Mouse (Mus musculus) neural tube, embryonic 13.5 days (tissue): ENCODE measurements around the gene Ubap1. TPM values are rescaled to one million over a fixed set of nuclear protein-coding genes. Genes with fewer than 3 reads are reported as not detected.

Experiments used
- ATAC-seq: fragments of 200-750 bp; cut with Nextera tagmentation; 2 replicates; pipeline ENCODE4 v1.8.0; 2017; ENCODE audit warnings: low read depth, mild to moderate bottlenecking, moderate TSS enrichment, moderate library complexity
- H3K27ac ChIP-seq: fragments of 300-500 bp; sonication (generic); replicated peaks from 2 replicates; pipeline ENCODE4 v1.5.1; 2015; ENCODE audit warnings: moderate library complexity, mild to moderate bottlenecking, inconsistent platforms
- H3K27me3 ChIP-seq: fragments of 300-500 bp; sonication (generic); 2 replicates; pipeline ENCODE4 v1.6.1; 2015; ENCODE audit warnings: mild to moderate bottlenecking, inconsistent platforms
- H3K36me3 ChIP-seq: fragments of 300-500 bp; sonication (generic); 2 replicates; pipeline ENCODE4 v1.6.1; 2015; ENCODE audit warnings: mild to moderate bottlenecking, inconsistent platforms
- H3K4me1 ChIP-seq: fragments of 300-500 bp; sonication (generic); replicated peaks from 2 replicates; pipeline ENCODE4 v1.6.1; 2015; ENCODE audit warnings: inconsistent platforms
- H3K4me2 ChIP-seq: fragments of 300-500 bp; sonication (generic); 2 replicates; pipeline ENCODE4 v1.6.1; 2015; ENCODE audit warnings: inconsistent platforms, mild to moderate bottlenecking, moderate library complexity
- H3K4me3 ChIP-seq: fragments of 300-500 bp; sonication (generic); 2 replicates; pipeline ENCODE4 v1.5.1; 2015; ENCODE audit warnings: mild to moderate bottlenecking, inconsistent platforms
- H3K9ac ChIP-seq: fragments of 300-500 bp; sonication (generic); 2 replicates; pipeline ENCODE4 v1.6.1; 2015; ENCODE audit warnings: moderate library complexity, mild to moderate bottlenecking, inconsistent platforms
- H3K9me3 ChIP-seq: fragments of 300-500 bp; sonication (generic); 2 replicates; pipeline ENCODE4 v1.6.1; 2016; ENCODE audit warnings: inconsistent platforms
- WGBS: fragments of 180-500 bp; shearing (Covaris S2); methylation state at CpG from one replicate; pipeline ENCODE4 v1.1.7; 2015; 5-methylcytosine and 5-hydroxymethylcytosine counted together
- polyA plus RNA-seq: library from polyadenylated mRNA; unstranded; fragments of >200 nt; fragmentation: Nextera tagmentation; extraction: Ambion mirVana; gene quantifications from 2 replicates; pipeline ENCODE4 v1.2.1, GENCODE M21; 2015

The Ubap1 gene
- 72.6 and 85.5 TPM in 2 replicates for polyA plus RNA-seq

DNA sequence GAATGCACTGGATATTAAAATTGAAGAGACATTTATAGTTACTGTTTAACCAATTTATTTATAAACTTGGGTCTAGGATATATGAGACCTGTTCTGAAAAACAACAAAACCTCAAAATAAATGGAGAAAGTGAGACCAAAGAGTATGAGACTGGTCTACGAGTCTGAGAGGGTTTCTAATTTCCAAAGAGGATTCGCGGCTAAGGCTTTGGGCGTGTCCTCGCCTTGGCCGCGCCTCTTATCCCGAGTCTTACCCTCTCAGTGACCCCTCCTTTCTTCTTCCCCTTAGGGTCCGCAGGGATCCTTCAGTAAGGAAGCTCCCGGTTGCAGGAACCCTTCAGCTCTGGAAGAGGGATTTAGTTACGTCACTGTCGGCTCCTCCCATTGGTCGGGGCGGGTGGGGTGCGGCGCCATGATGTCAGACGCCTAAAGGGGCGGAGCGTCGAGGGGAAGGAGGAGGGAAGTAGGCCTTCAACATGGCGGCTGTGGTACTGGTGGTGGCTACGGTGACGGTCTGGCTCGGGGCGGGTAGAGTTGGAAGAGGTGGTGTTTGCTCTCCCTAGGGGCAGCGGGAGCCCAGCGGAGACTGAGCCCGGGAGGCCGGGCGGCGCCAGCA is at the start of gene Ubap1:
Ubap1 (plus strand) TSS at position 413 of the 615 bp plus-strand sequence.
- Histone ChIP-seq H3K9ac (peak within 1 kb of the TSS; percentile 87), H3K27ac (peak within 1 kb of the TSS; percentile 97), H3K9me3 (no peaks in the 10 kb centered on the region), H3K36me3 (peaks cover 14% of the 10 kb centered on the region), H3K4me3 (peak within 1 kb of the TSS; percentile 67), H3K4me1 (peaks cover 16% of the 10 kb centered on the region), H3K27me3 (no peaks in the 10 kb centered on the region), H3K4me2 (peak within 1 kb of the TSS; percentile 76)
- WGBS: under 1% methylated on average over 31 of the region's 31 CpGs
- ATAC-seq: peak; percentile 98

DNA sequence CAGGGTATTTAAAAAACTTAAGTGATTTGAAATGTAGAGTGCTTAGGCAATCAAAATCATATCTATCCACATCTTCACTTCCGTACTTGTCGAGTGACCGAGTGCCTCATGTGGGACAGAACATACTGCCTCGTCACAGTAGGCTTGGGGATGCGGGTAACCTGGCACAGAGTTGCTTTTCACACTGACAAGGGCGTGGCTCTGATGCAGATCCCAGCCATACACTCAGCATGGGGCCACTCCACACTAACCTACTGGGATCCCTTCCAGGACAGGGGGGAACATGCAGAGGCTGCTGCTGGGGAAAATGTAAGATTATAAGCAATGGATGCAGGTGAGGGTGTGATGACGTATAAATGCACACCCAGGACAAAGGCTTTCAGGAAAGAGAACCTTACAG is 45.1 kb upstream of the Ubap1 start:
- WGBS: 91% methylated on average over 7 of the region's 7 CpGs
- Histone ChIP-seq H3K27me3 (no peaks in the 10 kb centered on the region), H3K27ac (no peak overlapping the region), H3K4me3 (no peak overlapping the region), H3K4me2 (no peak overlapping the region), H3K9me3 (no peaks in the 10 kb centered on the region), H3K9ac (no peak overlapping the region), H3K36me3 (peaks cover 71% of the 10 kb centered on the region), H3K4me1 (no peaks in the 10 kb centered on the region)
- no peak for ATAC-seq

DNA sequence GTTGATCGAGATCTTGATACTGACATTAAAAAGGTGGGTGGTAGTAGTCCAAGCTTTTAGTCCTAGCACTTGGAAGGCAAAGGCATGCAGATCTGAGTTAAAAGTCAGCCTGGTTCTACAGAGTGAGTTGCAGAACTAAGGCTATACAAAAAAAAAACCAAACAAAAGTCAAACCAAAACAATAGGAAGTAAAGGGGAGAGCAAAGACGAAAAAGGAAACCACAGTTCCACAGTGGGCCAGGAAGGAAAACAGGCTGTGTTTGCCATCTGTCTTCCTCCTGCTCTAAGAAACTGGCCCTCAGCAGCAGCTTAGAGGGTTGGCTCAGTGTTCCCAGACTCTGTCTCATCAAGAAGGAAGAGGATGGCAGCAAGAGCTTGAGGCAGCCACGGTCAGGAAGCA is 44.5 kb upstream of the Ubap1 start:
- peaks cover 70% of the 10 kb centered on the region for H3K36me3 ChIP-seq
- no peak overlapping the region for H3K9ac ChIP-seq
- no peaks in the 10 kb centered on the region for H3K27me3 ChIP-seq
- ATAC-seq: no peak
- no peak overlapping the region for H3K4me3 ChIP-seq
- WGBS: 75% methylated on average over 3 of the region's 3 CpGs
- H3K4me2 ChIP-seq: no peak overlapping the region
- H3K9me3 ChIP-seq: no peaks in the 10 kb centered on the region
- no peaks in the 10 kb centered on the region for H3K4me1 ChIP-seq
- H3K27ac ChIP-seq: no peak overlapping the region

DNA sequence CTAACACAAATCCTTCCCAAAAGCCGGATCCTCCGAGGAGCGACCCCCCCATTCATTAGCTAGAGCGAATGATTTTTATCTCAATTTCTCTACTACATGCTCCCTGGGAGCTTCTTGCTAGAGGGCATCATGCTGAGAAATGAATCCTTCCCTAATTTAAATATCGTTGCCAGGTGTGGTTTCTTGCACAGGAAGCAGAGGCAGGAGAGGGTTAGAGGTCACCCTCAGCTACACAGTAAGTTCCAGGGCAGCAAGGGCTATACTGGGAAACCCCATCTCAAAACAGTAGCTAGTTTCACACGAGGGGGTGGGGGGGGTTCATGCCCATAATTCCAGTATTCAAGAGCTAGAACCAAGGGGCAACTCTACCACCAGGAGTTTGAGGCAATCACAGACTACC is 41.4 kb upstream of the Ubap1 start:
- Histone ChIP-seq H3K27ac (no peak overlapping the region), H3K4me3 (no peak overlapping the region), H3K9ac (no peak overlapping the region), H3K4me2 (no peak overlapping the region), H3K36me3 (peaks cover 66% of the 10 kb centered on the region), H3K4me1 (peaks cover 15% of the 10 kb centered on the region), H3K9me3 (no peaks in the 10 kb centered on the region), H3K27me3 (no peaks in the 10 kb centered on the region)
- ATAC-seq: no peak
- 86% methylated on average over 6 of the region's 6 CpGs for WGBS

DNA sequence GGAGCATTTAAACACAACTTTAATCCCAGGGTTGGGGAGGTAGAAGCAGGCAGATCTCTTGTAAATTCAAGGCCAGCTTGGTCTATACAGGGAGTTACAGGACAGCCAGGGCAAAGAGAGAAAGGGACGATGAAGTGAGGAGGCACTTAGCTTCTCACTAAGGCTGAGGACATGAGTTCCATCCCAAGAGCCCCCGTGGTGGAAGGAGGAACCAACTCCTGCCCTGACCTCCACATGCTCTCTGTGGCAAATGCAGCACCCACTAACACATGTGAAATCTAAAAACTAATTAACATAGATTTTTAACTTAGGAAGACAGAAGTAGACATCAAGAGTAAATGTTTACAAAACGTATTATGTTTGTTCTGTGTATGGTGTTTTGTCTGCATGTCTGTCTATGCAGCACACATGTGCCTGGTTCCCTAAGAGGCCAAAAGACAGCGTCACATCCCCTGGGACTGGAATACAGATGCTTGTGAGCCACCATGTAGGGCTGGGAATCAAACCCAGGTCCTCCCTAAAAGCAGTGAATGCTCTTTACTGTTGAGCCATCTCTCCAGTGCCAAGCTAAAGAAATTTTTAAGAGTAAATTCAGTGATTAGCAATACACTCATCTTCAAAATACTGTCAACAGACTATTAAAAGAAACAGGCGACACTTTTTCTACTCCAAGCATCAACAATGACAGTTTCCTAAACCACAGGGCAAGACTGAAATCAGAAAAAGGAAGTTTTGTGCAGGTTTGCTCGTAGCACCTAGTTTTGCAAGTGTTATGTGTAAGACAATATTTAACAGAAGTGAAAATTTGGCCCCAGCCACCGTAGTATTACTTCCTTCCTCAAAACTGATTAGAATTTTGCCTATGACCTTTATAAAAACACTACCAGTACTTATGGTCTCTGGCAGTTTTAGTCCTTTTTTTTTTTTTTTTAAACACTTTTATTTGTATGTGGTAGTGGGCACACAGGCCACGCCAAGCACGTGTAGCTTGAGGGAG is 37.9 kb upstream of the Ubap1 start:
- Histone ChIP-seq H3K4me3 (no peak overlapping the region), H3K9ac (no peak overlapping the region), H3K27me3 (no peaks in the 10 kb centered on the region), H3K9me3 (no peaks in the 10 kb centered on the region), H3K4me2 (no peak overlapping the region), H3K4me1 (peaks cover 36% of the 10 kb centered on the region), H3K27ac (no peak overlapping the region), H3K36me3 (peaks cover 49% of the 10 kb centered on the region)
- 93% methylated on average over 9 of the region's 9 CpGs for WGBS
- no peak for ATAC-seq

DNA sequence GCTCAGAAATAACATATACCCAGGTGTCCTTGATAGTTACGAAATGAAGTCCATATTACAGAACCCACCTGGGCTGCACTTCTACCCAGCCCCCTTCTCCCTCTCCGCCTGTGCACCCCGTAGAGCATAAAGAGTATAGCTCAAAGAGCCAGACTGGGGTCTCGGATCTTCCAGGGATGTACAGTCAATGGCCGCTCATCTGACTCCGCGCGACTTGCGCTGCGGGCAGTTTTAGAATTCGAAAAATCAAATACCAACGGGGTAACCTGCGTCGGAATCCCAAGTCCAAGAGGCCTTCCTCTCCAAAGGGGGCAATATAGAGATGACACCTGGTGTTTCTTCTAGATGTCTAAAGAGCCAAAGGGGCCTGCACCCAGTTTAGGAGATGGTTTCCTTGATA is 35.1 kb upstream of the Ubap1 start:
- Histone ChIP-seq H3K27ac (peak overlapping the region; percentile 94), H3K9me3 (no peaks in the 10 kb centered on the region), H3K36me3 (peaks cover 32% of the 10 kb centered on the region), H3K4me1 (peaks cover 36% of the 10 kb centered on the region), H3K27me3 (no peaks in the 10 kb centered on the region), H3K4me3 (peak overlapping the region; percentile 85), H3K9ac (peak overlapping the region; percentile 95), H3K4me2 (peak overlapping the region; percentile 97)
- ATAC-seq: peak; percentile 21; the same call in 1 of the 2 replicates
- WGBS: 19% methylated on average over 14 of the region's 14 CpGs

DNA sequence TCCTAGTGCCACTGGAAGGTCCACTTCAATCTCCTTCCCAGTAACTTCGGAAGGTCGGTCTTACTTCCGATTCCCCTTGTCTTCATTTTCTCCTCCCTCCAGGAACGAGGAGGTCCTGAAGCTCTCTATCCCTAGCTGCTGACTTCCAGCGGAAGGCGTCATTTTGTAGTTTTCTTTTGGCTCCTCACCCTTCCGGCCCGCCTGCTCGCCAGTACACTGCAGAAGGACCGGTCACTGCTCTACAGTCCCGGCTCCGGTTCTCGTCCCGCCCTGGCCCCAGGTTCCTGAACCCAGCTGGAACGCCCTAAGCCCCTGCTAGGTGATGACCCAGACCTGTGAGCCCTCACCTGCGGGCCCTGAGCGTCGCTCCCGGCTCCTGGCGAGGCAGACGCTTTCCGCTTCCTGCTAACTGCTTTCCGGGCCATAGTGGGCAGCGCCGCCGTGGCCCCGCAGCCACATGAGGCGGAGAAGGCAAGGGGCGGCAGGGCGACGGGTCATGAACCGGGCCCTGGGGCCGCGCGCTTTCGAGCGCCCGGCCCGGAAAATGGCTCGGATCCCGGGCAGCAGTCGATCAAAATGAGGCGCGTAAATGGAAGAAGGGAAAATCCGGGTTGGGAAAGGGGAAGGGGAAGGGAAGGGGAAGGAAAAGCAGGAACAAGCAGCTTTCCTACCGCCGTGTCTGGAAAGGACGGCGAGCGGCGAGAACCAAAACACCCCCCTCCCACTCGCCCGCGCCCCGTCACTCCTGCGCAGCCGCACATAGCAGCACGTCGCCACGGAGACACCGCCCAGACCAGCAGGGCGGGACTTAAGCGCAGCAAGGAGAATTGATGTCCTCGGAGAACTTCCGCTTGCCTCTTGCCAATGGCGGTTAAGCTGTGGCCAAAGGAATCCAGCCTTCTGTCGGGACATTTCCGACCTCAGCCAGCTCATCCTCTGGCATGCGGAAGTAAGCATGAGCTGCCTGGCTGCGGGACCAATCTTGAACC is 34.4 kb upstream of the Ubap1 start, which contains the start of gene Dcaf12:
Dcaf12 (minus strand) TSS at position 749 of the 989 bp plus-strand sequence.
- H3K4me2 ChIP-seq: peak within 1 kb of the TSS; percentile 97
- peak within 1 kb of the TSS; percentile 94 for H3K27ac ChIP-seq
- H3K9ac ChIP-seq: peak within 1 kb of the TSS; percentile 95
- peak within 1 kb of the TSS; percentile 85 for H3K4me3 ChIP-seq
- H3K9me3 ChIP-seq: no peaks in the 10 kb centered on the region
- ATAC-seq: peak; percentile 97
- under 1% methylated on average over 70 of the region's 70 CpGs for WGBS
- H3K36me3 ChIP-seq: peaks cover 26% of the 10 kb centered on the region
- H3K4me1 ChIP-seq: peaks cover 36% of the 10 kb centered on the region
- H3K27me3 ChIP-seq: no peaks in the 10 kb centered on the region

DNA sequence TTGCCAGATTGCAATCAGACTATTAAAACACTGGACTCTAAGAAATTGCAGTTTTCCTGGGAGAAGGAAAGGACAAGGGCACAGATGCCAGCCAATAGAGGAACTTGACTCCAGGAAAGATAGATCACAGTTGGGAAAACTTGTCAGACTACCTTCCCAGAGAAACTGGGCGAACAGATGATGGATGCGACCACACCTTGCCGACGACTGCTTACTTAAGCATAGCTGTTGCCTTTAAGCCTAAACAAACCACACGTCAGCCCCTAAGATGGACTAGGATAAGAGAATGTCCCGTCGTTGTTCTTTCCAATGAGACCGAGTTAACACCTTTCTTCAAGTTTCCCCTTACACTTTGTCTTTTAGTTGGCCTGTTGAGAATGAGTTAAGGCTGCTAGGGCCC is 33.6 kb upstream of the Ubap1 start:
- peak overlapping the region; percentile 97 for H3K4me2 ChIP-seq
- no peaks in the 10 kb centered on the region for H3K9me3 ChIP-seq
- no peak; the same call in none of the 2 replicates for ATAC-seq
- peak overlapping the region; percentile 71 for H3K9ac ChIP-seq
- 60% methylated on average over 8 of the region's 8 CpGs for WGBS
- peak overlapping the region; percentile 94 for H3K27ac ChIP-seq
- H3K36me3 ChIP-seq: peaks cover 18% of the 10 kb centered on the region
- no peaks in the 10 kb centered on the region for H3K27me3 ChIP-seq
- H3K4me1 ChIP-seq: peaks cover 36% of the 10 kb centered on the region
- H3K4me3 ChIP-seq: peak overlapping the region; percentile 85

DNA sequence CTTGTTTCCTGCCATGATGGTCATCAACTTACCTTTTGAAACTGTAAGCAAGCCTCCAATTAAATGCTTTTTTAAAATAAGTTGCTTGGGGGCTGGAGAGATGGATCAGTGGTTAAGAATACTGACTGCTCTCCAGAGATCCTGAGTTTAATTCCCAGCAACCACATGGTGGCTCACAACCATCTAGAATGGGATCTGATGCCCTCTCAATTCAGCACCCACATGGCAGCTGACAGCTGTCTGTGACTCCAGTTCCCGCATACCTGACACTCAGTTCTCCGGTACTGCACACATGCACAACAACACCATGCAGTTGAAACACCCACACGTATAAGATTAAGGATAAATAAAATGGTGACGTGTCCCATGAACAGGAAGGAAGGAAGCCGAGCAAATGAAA is 30.5 kb upstream of the Ubap1 start:
- 88% methylated on average over 5 of the region's 5 CpGs for WGBS
- peaks cover 13% of the 10 kb centered on the region for H3K4me1 ChIP-seq
- ATAC-seq: no peak

DNA sequence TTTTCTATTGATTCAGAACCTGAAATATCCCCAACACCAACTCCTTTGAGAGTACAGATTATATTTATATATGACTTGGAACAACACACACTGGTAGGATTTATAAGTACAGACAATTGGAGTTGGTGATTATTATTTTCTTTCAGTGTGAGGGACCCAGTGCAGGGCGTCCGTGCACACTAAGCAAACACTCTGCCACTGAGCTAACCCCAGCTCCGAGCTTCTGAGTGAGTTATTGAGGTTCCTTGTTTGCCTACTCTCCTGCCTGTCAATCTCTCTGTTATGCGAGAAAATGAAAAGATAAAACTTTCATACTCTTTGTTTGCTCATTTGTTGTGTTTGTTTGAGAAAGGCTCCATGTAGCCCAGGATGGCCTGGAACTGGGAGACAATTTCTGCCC is 27.8 kb upstream of the Ubap1 start:
- 75% methylated on average over 4 of the region's 4 CpGs for WGBS
- Histone ChIP-seq H3K36me3 (no peaks in the 10 kb centered on the region), H3K9me3 (no peaks in the 10 kb centered on the region), H3K4me2 (no peak overlapping the region), H3K4me1 (no peaks in the 10 kb centered on the region), H3K27me3 (no peaks in the 10 kb centered on the region), H3K4me3 (no peak overlapping the region), H3K27ac (no peak overlapping the region), H3K9ac (no peak overlapping the region)
- no peak for ATAC-seq

More for the DNA sequence above, 30.5 kb upstream of the Ubap1 start:
- Histone ChIP-seq H3K9ac (no peak overlapping the region), H3K9me3 (no peaks in the 10 kb centered on the region), H3K4me3 (no peak overlapping the region), H3K4me2 (no peak overlapping the region), H3K36me3 (no peaks in the 10 kb centered on the region), H3K27me3 (no peaks in the 10 kb centered on the region), H3K27ac (no peak overlapping the region)

DNA sequence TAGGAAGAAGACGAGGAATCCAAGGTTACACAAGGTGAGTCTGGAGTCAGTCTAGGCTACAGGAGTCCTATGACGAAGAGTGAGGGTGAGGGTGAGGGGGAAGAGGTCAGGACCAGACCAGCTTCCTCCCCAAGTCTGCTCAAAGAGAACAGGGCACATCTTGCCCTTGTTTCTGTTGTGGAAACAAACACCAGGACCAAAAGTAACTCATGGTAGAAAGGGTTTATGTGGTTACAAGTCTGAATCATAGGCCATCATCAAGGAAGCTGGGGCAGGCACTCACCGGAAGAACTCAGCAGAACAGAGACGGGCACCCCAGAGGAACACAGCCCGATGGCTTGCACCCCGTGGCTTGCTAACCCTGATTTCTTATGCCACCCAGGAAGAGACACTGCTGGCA is 21.9 kb upstream of the Ubap1 start:
- H3K4me1 ChIP-seq: no peaks in the 10 kb centered on the region
- no peaks in the 10 kb centered on the region for H3K36me3 ChIP-seq
- H3K9ac ChIP-seq: no peak overlapping the region
- 94% methylated on average over 6 of the region's 6 CpGs for WGBS
- ATAC-seq: no peak
- no peaks in the 10 kb centered on the region for H3K9me3 ChIP-seq
- no peak overlapping the region for H3K4me3 ChIP-seq
- H3K27me3 ChIP-seq: no peaks in the 10 kb centered on the region
- no peak overlapping the region for H3K27ac ChIP-seq
- H3K4me2 ChIP-seq: no peak overlapping the region
